Mouse (Mus musculus) adipocyte (in vitro differentiated cells): ENCODE data around the gene Med1.
A peak's percentile ranks its signal among the peaks of the same experiment; 100 is the strongest.

Experiments
- DNase-seq: peaks from one replicate; pipeline ENCODE4 v3.0.0-alpha.2; 2016; ENCODE audit warnings: low spot score

The Med1 gene

DNA sequence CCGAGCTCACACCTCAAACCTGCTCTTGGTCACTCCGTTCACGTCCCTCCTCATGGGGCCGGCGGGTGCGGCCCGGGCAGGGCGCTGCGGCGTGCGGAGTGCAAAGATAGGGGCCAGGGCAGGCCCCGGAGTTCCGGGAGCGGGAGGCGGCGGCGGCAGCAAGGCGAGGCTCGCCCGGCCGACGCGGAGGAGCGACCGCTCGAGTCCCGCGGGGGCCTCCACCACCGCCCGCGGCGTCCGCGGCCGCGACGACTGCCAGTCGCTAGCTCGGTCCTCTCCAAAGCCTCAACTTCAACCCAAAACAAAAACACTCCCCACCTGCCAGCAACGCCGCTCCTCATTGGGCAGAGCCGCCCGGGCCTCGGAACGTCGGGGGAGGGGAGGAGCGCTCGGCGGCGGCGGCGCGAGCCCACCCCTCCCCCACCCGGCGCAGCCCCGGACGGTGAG is 43.8 kb downstream of the Med1 start:
- peak; percentile 93 for DNase-seq

DNA sequence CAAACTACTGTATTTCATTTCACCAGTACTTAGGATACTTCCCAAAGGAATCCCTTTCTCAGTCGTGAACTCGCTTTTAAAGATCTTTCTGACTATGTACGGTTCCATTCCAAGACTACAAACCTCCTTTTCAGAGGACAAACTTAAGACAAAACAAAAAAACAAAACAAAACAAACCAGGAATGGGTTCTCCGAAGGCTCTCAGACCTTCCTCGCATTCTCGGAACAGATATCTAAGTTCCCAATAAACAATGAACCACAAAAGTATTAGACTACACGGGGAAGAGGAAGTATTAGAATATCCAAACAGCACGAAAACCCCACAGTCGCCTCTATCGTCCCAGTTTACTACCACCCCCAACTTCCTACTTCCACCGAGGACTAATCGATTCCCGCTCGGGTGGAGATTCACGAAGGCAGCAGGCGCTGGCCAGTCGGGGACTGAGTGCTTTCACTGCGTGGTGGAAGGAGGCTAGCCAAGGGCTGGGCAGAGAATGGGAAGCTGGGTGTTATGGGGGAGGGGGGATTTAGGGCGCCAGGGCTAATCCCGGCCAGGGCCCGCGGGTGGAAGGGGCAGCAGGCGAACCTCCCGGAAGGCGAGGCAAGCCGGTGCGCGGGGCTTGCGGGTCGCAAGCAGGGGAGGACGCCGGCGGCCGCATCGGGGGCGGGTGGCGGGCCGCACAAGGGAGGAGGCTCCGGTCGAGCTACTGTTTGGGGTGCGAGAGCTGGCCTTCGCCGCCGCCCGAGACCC is 44.4 kb downstream of the Med1 start:
- DNase-seq, result peak; percentile 68

DNA sequence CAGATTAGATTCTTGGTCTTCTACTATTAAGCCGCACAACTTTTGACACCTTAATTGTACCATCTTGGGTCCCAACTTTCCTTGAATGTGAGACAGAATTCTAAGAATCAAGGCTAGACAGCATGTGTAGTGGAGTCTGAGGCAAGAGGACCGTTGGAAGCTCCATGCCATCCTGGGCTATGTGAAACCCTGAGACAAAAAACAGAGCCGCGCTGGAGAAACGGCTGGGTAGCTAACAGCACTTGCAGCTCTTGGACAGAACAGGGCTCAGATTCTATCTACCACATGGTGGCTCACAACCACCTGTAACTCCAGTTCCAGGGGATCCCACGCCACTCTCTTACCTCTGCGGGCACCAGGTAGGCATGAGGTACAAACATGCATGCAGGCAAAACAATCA is 47.2 kb downstream of the Med1 start:
- DNase-seq, result no peak

DNA sequence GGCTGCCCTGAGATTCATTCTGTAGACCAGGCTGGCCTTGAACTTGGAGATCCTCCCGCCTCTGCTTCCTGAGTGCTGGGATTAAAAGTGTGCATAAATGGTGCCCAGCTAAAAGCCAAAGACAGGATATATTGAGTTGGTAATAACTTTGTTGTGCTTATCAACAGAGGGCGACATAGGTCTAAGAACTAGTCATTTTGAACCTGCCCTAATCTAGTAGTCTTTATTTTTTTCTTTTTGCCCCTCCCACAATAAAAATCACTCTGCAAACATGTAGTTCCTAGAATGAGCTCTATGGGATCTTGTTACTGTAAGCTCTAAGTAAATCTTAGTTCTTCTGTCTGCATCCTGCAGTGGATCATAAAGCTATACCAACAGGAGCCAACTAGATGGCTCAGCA is 50.5 kb downstream of the Med1 start:
- DNase-seq, result no peak

DNA sequence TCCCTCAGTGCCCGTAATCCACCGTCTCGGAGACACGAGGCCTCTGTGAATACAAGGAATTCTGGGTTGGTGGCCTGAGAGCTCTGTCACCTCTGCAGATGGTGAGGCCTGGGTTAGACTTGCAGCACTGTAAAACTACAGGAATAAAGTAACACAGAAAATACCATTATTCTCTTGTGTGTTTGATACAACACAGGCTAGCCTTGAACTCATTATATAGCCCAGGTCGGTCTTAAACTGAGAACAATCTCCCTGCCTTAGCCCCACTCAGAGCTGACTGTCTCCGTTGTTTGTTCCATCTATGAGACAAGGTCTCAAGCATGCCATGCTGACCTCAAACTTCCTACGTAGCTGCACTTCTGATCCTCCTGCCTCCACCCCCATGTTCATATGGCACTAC is 54.2 kb downstream of the Med1 start:
- DNase-seq, result no peak

DNA sequence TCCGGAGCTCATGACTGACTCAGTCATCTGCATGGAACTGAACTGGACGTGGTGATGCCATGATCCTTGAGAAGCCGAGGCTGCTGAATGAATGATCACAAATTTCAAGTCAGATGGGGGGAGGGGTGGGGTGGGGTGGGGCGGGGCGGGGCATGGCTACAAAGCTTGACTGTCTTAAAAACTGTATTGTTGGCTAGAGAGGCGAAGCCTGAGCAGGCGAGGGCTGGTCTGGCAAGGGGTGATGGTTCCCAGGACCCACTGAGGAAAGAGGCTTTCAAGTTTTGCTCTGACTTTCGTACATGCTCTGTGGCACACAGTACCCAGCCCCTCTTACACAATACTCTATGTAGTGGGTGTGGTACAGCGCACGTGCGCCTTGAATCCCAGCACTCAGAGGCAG is 55.3 kb downstream of the Med1 start:
- no peak for DNase-seq

DNA sequence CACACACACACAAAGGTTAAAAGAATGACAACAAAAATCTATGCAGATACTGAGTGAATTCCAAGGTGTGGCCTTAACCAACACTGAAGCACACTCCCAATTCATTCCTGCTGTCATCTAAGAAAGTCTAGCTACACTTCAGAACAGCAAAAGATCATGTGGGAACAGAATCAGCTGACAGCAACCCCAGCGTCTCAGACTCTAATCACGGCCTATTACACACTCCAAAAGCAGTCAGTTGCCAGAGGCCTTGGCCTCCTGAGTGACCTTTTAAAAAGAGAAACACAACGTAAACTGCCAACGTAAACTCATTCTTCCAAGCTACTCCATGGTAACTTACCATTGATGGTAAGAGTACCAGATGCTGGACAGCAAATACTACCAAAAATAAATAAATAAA is 58.1 kb downstream of the Med1 start:
- DNase-seq, result peak; percentile 76

DNA sequence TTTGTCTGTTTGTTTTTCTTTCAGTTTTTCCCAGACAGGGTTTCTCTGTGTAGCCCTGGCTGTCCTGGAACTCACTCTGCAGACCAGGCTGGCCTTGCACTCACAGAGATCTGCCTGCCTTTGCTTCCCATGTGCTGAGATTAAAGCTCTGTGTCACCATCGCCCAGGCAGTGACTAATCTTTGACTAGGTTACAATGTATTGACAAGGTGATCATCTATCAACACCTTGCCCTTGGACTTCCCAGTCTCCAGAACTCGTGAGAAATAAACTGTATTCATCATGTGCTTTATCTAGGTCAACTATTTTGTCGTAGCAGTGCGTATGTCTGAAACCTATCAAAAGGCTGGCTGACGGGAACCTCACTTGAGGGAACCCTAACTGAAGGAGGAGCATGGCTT is 69.7 kb downstream of the Med1 start:
- DNase-seq, result no peak

DNA sequence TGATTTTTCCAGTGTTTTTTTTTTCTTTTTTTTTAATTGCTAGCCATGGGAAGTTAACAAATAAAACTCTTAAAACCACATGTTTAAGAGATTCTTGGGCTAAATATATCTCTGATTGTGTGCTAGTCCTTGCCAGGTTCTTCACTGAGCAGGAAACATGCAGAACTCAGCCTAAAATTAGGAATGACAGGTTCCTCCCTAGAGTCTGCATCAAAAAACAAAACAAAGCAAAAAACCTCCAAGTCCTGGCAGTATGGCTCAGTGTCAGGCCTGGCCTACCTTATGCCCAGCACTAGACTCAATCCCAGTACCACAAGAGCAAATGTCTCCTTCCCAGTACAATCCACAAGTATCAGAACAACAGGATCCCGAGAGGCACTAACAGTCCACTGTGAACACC is 78.7 kb downstream of the Med1 start:
- no peak for DNase-seq

DNA sequence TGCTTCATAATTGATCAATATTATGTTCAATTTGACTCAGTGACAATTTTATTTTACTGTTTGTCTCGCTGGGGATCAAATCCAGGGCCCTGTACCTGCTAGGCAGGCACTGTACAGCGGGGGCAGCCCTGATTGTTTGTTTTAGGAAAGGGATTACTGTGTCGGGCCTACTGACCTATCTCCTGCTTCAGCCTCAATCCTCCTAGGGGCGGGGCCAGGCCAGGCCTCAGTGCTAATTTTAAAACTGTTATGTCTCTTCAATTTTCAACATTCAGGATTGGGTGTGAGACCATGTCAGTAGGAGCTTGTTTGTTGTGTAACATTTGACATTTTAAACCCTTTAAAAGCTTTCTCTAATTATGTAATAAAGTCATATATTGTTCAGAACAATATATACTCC is 79.6 kb downstream of the Med1 start:
- DNase-seq, result peak; percentile 39

DNA sequence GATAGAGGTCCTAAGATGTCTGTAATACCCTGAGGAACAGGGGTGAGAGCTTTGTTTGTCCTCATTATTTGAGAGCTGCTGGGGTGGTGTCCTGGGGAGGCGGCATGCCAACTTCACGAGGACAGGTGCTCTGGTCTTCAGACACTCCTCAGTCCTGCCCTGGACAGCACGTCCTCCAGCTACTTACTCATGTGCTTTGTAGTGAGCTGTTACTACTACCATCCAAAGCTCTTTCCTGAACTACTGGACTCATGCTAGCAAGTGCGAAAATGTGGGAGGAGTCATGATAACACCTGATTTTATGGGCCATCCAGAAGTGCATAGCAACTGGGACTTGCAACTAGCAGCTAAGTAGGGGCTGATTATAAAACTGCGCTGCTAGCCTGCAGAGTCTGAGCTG is 83.4 kb downstream of the Med1 start:
- DNase-seq, result no peak
